Mouse (Mus musculus) activated CD4-positive, CD25-positive, alpha-beta regulatory T cell, adult 4 months (primary cell): Measurements from ENCODE around the gene Coil. TPM values are rescaled to one million over a fixed set of nuclear protein-coding genes. Genes with fewer than 3 reads are reported as not detected.

Source experiments
- ATAC-seq: one replicate; pipeline ENCODE4 v1.8.0; 2017
- polyA plus RNA-seq, 2 experiments: library from polyadenylated mRNA; unstranded; fragments of 100-300 nt; shearing (Covaris generic); gene quantifications; one replicate each; pipeline ENCODE4 v1.2.1; 2017

The Coil gene
- polyA plus RNA-seq, result 1 to 10 TPM; 4.8 to 6.5 TPM

- ATAC-seq, result no peak
These were observed at the start of gene Coil for GRCm38 (mm10) chr11:88970202-88970732. TSS of gene Coil (plus strand) at chr11:88970252.

GRCm38 (mm10) chr11:88926566-88926965, 43.5 kb upstream of the Coil start:
- no peak for ATAC-seq

GRCm38 (mm10) chr11:88931692-88932530, 38.1 kb upstream of the Coil start:
- ATAC-seq, result no peak

GRCm38 (mm10) chr11:88933030-88933429, 37.0 kb upstream of the Coil start:
- no peak for ATAC-seq

GRCm38 (mm10) chr11:88934089-88935000, 35.7 kb upstream of the Coil start:
- no peak for ATAC-seq

GRCm38 (mm10) chr11:88937886-88938285, 32.2 kb upstream of the Coil start:
- ATAC-seq, result no peak

GRCm38 (mm10) chr11:88938770-88939169, 31.3 kb upstream of the Coil start:
- ATAC-seq, result no peak

GRCm38 (mm10) chr11:88939634-88940033, 30.4 kb upstream of the Coil start:
- ATAC-seq, result no peak

- no peak for ATAC-seq
These were observed 28.6 kb upstream of the Coil start for GRCm38 (mm10) chr11:88941489-88941888.

GRCm38 (mm10) chr11:88945971-88946585, 24.0 kb upstream of the Coil start:
- ATAC-seq, result no peak

- ATAC-seq, result no peak
These were observed 21.2 kb upstream of the Coil start for GRCm38 (mm10) chr11:88948896-88949295.

GRCm38 (mm10) chr11:88949802-88950639, 20.0 kb upstream of the Coil start:
- no peak for ATAC-seq

GRCm38 (mm10) chr11:88950640-88951250, 19.3 kb upstream of the Coil start:
- no peak for ATAC-seq

GRCm38 (mm10) chr11:88951576-88951975, 18.5 kb upstream of the Coil start:
- ATAC-seq, result no peak

GRCm38 (mm10) chr11:88952117-88952516, 17.9 kb upstream of the Coil start:
- ATAC-seq, result no peak

GRCm38 (mm10) chr11:88953582-88953981, 16.5 kb upstream of the Coil start:
- ATAC-seq, result no peak

GRCm38 (mm10) chr11:88954803-88955202, 15.2 kb upstream of the Coil start:
- ATAC-seq, result peak; percentile 44

- ATAC-seq, result peak; percentile 98
These were observed 14.7 kb upstream of the Coil start, which contains the start of gene Scpep1 for GRCm38 (mm10) chr11:88955217-88955969. TSS of gene Scpep1 (minus strand) at chr11:88955465.

- no peak for ATAC-seq
These were observed 11.2 kb upstream of the Coil start for GRCm38 (mm10) chr11:88958851-88959250.

GRCm38 (mm10) chr11:88966881-88967361, 3.1 kb upstream of the Coil start, which contains the start of gene Elobl:
TSS of gene Elobl (minus strand) at chr11:88966931.
- ATAC-seq, result no peak
